Mouse (Mus musculus): ENCODE measurements around the gene Loxl1. TPM values are rescaled to one million over a fixed set of nuclear protein-coding genes. Genes with fewer than 3 reads are reported as not detected.

Loxl1 gene
- total and polyA plus RNA-seq, 2 experiments from 2014 or later = 7.0 to 10.6 TPM

DNA sequence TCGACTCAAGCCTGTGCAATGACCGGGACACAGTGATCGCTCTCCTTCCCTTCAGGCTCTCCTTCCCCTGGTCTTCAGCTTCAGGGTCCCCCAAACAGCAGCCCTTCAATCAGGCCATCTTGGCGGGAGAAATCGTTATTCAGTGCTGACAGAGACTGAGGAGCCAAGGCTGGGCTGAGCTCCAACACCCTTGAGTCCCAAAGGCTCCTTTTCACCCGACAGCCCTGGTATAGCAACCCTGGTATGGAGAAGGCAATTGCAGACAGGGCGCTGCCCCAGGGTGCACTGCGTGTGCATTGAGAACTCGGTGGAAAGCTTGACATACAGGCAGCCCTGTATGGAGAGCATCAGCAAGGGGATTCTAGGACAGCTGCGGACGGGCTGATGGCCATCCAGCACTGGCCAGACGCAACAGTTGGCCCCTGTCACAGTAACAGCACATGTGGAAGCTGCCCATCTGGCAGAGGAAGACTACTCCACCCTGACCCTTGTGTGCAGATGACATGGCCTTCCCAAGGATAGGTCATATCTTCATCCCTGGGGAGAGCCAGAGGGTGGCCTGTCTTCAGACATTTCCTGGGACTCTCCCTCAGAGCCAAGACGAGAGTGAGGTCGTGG, 2.8 kb downstream of the Loxl1 start:
- Histone ChIP-seq H3K4me3 (ENCODE audit: low read depth, low read length) (no peak overlapping the region), H3K36me3 (ENCODE audit: insufficient read depth, low read length) (no peaks in the 10 kb centered on the region), H3K9ac (replicated peaks; ENCODE audit: low read length, poor library complexity, severe bottlenecking) (no peak overlapping the region), H3K27ac (ENCODE audit: low read depth, low read length) (no peak overlapping the region), H3K9me3 (ENCODE audit: low read length) (no peaks in the 10 kb centered on the region), H3K27me3 (ENCODE audit: insufficient read depth, low read length) (peaks cover 23% of the 10 kb centered on the region), H3K4me1 (ENCODE audit: insufficient read depth, low read length) (peaks cover 9% of the 10 kb centered on the region), H3K4me2 (ENCODE audit: low read depth, low read length, poor library complexity, severe bottlenecking) (no peak overlapping the region)
- DNase-seq (ENCODE audit: low spot score) (no peak), ATAC-seq (ENCODE audit: low FRiP score) (no peak)
- WGBS = 74% methylated on average over 14 of the region's 14 CpGs
- TF ChIP-seq CTCF (IDR thresholded peaks at IDR 0.05) = no peak

DNA sequence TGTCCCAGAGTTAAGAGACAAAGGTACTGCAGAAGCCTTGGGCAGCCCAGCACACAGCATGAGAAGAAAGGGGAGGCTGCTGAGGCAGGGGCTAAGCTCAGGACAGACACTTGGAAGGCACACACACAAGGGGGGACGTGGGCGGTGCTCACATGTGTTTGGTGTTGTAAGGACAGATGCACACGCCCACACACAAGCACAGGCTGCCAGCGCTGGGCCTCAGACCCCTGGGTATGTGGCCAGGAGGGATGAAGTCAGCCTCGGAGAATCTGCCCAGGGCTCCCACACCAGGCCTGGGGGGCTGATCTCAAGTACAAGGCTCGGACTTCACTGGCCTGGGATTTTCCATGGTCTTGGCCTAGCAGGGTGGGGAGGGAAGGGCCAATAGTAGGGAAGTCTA, 4.6 kb downstream of the Loxl1 start:
- DNase-seq (ENCODE audit: low spot score) (no peak), ATAC-seq (ENCODE audit: low FRiP score) (no peak)
- H3K27me3 ChIP-seq (ENCODE audit: insufficient read depth, low read length) = peaks cover 18% of the 10 kb centered on the region
- H3K4me3 ChIP-seq (ENCODE audit: low read depth, low read length) = no peak overlapping the region
- no peaks in the 10 kb centered on the region for H3K36me3 ChIP-seq (ENCODE audit: insufficient read depth, low read length)
- H3K9me3 ChIP-seq (ENCODE audit: low read length) = no peaks in the 10 kb centered on the region
- WGBS = 37% methylated on average over 6 of the region's 6 CpGs
- no peak overlapping the region for H3K27ac ChIP-seq (ENCODE audit: low read depth, low read length)
- TF ChIP-seq CTCF (IDR thresholded peaks at IDR 0.05) = no peak
- no peak overlapping the region for H3K4me2 ChIP-seq (ENCODE audit: low read depth, low read length, poor library complexity, severe bottlenecking)
- H3K4me1 ChIP-seq (ENCODE audit: insufficient read depth, low read length) = peaks cover 12% of the 10 kb centered on the region
- H3K9ac ChIP-seq (replicated peaks; ENCODE audit: low read length, poor library complexity, severe bottlenecking) = no peak overlapping the region

DNA sequence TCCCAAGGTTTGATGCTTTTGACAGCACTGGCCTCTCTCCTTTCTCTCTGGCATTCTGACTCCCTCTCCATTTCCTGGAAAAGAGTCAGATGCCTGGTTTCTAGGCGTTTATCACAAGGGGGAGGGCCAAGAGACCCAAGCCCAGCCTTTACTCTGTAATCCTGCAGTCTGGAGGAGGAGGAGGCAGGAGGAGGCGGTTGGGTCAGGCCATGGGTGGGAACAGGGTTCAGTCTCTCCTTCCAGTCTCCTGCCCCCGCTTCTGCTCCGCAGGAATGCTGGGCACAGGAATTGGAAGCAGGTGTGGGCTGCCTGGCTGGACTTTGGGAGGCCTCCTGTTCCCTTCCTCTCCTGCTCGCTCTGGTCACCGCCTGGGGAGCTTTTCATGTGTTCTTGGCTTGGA, 7.3 kb downstream of the Loxl1 start:
- H3K4me3 ChIP-seq (ENCODE audit: low read depth, low read length) = no peak overlapping the region
- WGBS = 27% methylated on average over 6 of the region's 6 CpGs
- TF ChIP-seq CTCF (IDR thresholded peaks at IDR 0.05) = no peak
- peaks cover 3% of the 10 kb centered on the region; the same call in 1 of the 2 replicates for H3K4me1 ChIP-seq (ENCODE audit: insufficient read depth, low read length)
- H3K27me3 ChIP-seq (ENCODE audit: insufficient read depth, low read length) = peaks cover 4% of the 10 kb centered on the region; the same call in 1 of the 2 replicates
- no peak for DNase-seq (ENCODE audit: low spot score)
- ATAC-seq (ENCODE audit: low FRiP score) = no peak
- no peak overlapping the region for H3K9ac ChIP-seq (replicated peaks; ENCODE audit: low read length, poor library complexity, severe bottlenecking)
- H3K4me2 ChIP-seq (ENCODE audit: low read depth, low read length, poor library complexity, severe bottlenecking) = no peak overlapping the region
- H3K36me3 ChIP-seq (ENCODE audit: insufficient read depth, low read length) = no peaks in the 10 kb centered on the region
- H3K9me3 ChIP-seq (ENCODE audit: low read length) = no peaks in the 10 kb centered on the region
- H3K27ac ChIP-seq (ENCODE audit: low read depth, low read length) = no peak overlapping the region

GRCm38 (mm10) chr9:58303599-58304271, 9.3 kb downstream of the Loxl1 start:
- Histone ChIP-seq H3K27ac (ENCODE audit: low read depth, low read length) (no peak overlapping the region), H3K9ac (replicated peaks; ENCODE audit: low read length, poor library complexity, severe bottlenecking) (no peak overlapping the region), H3K4me2 (ENCODE audit: low read depth, low read length, poor library complexity, severe bottlenecking) (no peak overlapping the region), H3K36me3 (ENCODE audit: insufficient read depth, low read length) (no peaks in the 10 kb centered on the region), H3K27me3 (ENCODE audit: insufficient read depth, low read length) (no peaks in the 10 kb centered on the region), H3K4me1 (ENCODE audit: insufficient read depth, low read length) (peaks cover 3% of the 10 kb centered on the region; the same call in 1 of the 2 replicates), H3K9me3 (ENCODE audit: low read length) (no peaks in the 10 kb centered on the region), H3K4me3 (ENCODE audit: low read depth, low read length) (no peak overlapping the region)
- WGBS = 47% methylated on average over 8 of the region's 8 CpGs
- no peak for ATAC-seq (ENCODE audit: low FRiP score)
- no peak for DNase-seq (ENCODE audit: low spot score)
- TF ChIP-seq CTCF (IDR thresholded peaks at IDR 0.05) = no peak

- Histone ChIP-seq H3K27ac (ENCODE audit: low read depth, low read length) (no peak overlapping the region), H3K36me3 (ENCODE audit: insufficient read depth, low read length) (no peaks in the 10 kb centered on the region), H3K9ac (replicated peaks; ENCODE audit: low read length, poor library complexity, severe bottlenecking) (no peak overlapping the region), H3K4me2 (ENCODE audit: low read depth, low read length, poor library complexity, severe bottlenecking) (no peak overlapping the region), H3K9me3 (ENCODE audit: low read length) (no peaks in the 10 kb centered on the region), H3K27me3 (ENCODE audit: insufficient read depth, low read length) (no peaks in the 10 kb centered on the region), H3K4me3 (ENCODE audit: low read depth, low read length) (no peak overlapping the region), H3K4me1 (ENCODE audit: insufficient read depth, low read length) (peaks cover 3% of the 10 kb centered on the region; the same call in 1 of the 2 replicates)
- DNase-seq (ENCODE audit: low spot score) (no peak), ATAC-seq (ENCODE audit: low FRiP score) (no peak)
- no peak for TF ChIP-seq CTCF (IDR thresholded peaks at IDR 0.05)
- WGBS = 71% methylated on average over 5 of the region's 5 CpGs
Measured at GRCm38 (mm10) chr9:58303115-58303514, 9.9 kb downstream of the Loxl1 start.

GRCm38 (mm10) chr9:58299356-58299799, 13.6 kb downstream of the Loxl1 start:
- H3K27ac ChIP-seq (ENCODE audit: low read depth, low read length) = no peak overlapping the region
- H3K27me3 ChIP-seq (ENCODE audit: insufficient read depth, low read length) = no peaks in the 10 kb centered on the region
- no peak for TF ChIP-seq CTCF (IDR thresholded peaks at IDR 0.05)
- WGBS = 50% methylated on average over 2 of the region's 2 CpGs
- no peak overlapping the region for H3K4me2 ChIP-seq (ENCODE audit: low read depth, low read length, poor library complexity, severe bottlenecking)
- H3K4me1 ChIP-seq (ENCODE audit: insufficient read depth, low read length) = peaks cover 3% of the 10 kb centered on the region; the same call in 1 of the 2 replicates
- H3K9me3 ChIP-seq (ENCODE audit: low read length) = no peaks in the 10 kb centered on the region
- H3K9ac ChIP-seq (replicated peaks; ENCODE audit: low read length, poor library complexity, severe bottlenecking) = no peak overlapping the region
- DNase-seq (ENCODE audit: low spot score) (no peak), ATAC-seq (ENCODE audit: low FRiP score) (no peak)
- no peak overlapping the region for H3K4me3 ChIP-seq (ENCODE audit: low read depth, low read length)
- H3K36me3 ChIP-seq (ENCODE audit: insufficient read depth, low read length) = no peaks in the 10 kb centered on the region
